In genomic region chr7:112155194-112155593, GRCm38 (mm10) we compare ENCODE assay signal across 13 mouse cellular contexts. TPM values are rescaled to one million over a fixed set of nuclear protein-coding genes. Genes with fewer than 3 reads are reported as not detected.
DNase-seq lines count a peak whose midpoint lies in the region; ATAC-seq and TF ChIP-seq lines count a peak whose summit lies in the region.
"Had no signal": no experiment of that assay in that cellular context is flagged by ENCODE, and none has a peak within 500 bp of the region (broad histone marks: within the 10 kb centered on the region; RNA-seq: fewer than 3 reads in every experiment).

No protein-coding gene starts in this region.

- H3K27me3 ChIP-seq in forebrain, postnatal 0 days (ENCODE audit: insufficient read depth, low read length): no peaks in the 10 kb centered on the region
- no peaks in the 10 kb centered on the region; the same call in 1 of the 2 replicates for H3K27me3 ChIP-seq in forebrain, embryonic 16.5 days (replicated peaks; ENCODE audit: control insufficient read depth, insufficient read depth, low read length)
- no peaks in the 10 kb centered on the region for H3K27me3 ChIP-seq in embryonic facial prominence, embryonic 14.5 days (replicated peaks; ENCODE audit: control insufficient read depth, insufficient read depth, low read length)

- no peaks in the 10 kb centered on the region for H3K9me3 ChIP-seq in forebrain, postnatal 0 days (ENCODE audit: low read length)
- no peaks in the 10 kb centered on the region for H3K9me3 ChIP-seq in forebrain, embryonic 16.5 days (ENCODE audit: control insufficient read depth, low read length)
- no peaks in the 10 kb centered on the region for H3K9me3 ChIP-seq in embryonic facial prominence, embryonic 14.5 days (ENCODE audit: control insufficient read depth, low read length)
- H3K9me3 ChIP-seq: hindbrain, embryonic 15.5 days had no signal

- WGBS in forebrain, postnatal 0 days: 31% methylated on average over 1 of the region's 1 CpGs
- WGBS in forebrain, embryonic 16.5 days: 36% methylated on average over 1 of the region's 1 CpGs
- 6% methylated on average over 1 of the region's 1 CpGs for WGBS in embryonic facial prominence, embryonic 14.5 days

- H3K4me1 ChIP-seq in forebrain, postnatal 0 days (ENCODE audit: insufficient read depth): peaks cover 9% of the 10 kb centered on the region; the same call in 1 of the 2 replicates
- peaks cover 20% of the 10 kb centered on the region for H3K4me1 ChIP-seq in forebrain, embryonic 16.5 days (replicated peaks; ENCODE audit: control insufficient read depth, insufficient read depth, low read length)
- peaks cover 26% of the 10 kb centered on the region for H3K4me1 ChIP-seq in embryonic facial prominence, embryonic 14.5 days (ENCODE audit: control insufficient read depth, insufficient read depth, low read length)

- no peaks in the 10 kb centered on the region for H3K36me3 ChIP-seq in forebrain, postnatal 0 days (ENCODE audit: insufficient read depth)
- no peaks in the 10 kb centered on the region for H3K36me3 ChIP-seq in forebrain, embryonic 16.5 days (ENCODE audit: control insufficient read depth, insufficient read depth)
- 0 out of 2 replicates have a peak, but pooled peaks cover 3% of the 10 kb centered on the region for H3K36me3 ChIP-seq in embryonic facial prominence, embryonic 14.5 days (ENCODE audit: control insufficient read depth, insufficient read depth, low read length)
- H3K36me3 ChIP-seq: hindbrain, embryonic 15.5 days had no signal

- no peak for ATAC-seq in forebrain, postnatal 0 days
- no peak for ATAC-seq in forebrain, embryonic 16.5 days
- no peak for ATAC-seq in embryonic facial prominence, embryonic 14.5 days (ENCODE audit: low read depth)

- 0 out of 2 replicates have a peak overlapping the region, but pooled peaks have one; percentile 63 for H3K4me2 ChIP-seq in forebrain, postnatal 0 days (ENCODE audit: low read depth)
- H3K4me2 ChIP-seq in forebrain, embryonic 16.5 days (ENCODE audit: low read length): no peak overlapping the region
- H3K4me2 ChIP-seq in embryonic facial prominence, embryonic 14.5 days (ENCODE audit: low read depth, low read length): peak overlapping the region; percentile 27
- H3K4me2 ChIP-seq: hindbrain, embryonic 15.5 days had no signal

- H3K4me3 ChIP-seq in forebrain, postnatal 0 days (ENCODE audit: low read depth, low read length): no peak overlapping the region
- H3K4me3 ChIP-seq in forebrain, embryonic 16.5 days (replicated peaks; ENCODE audit: low read length): no peak overlapping the region
- H3K4me3 ChIP-seq in embryonic facial prominence, embryonic 14.5 days (ENCODE audit: low read depth, low read length): no peak overlapping the region
- H3K4me3 ChIP-seq: hindbrain, embryonic 15.5 days had no signal

- 0 out of 2 replicates have a peak overlapping the region, but pooled peaks have one; percentile 3 for H3K27ac ChIP-seq in forebrain, postnatal 0 days (ENCODE audit: low read depth, low read length)
- H3K27ac ChIP-seq in forebrain, embryonic 16.5 days (ENCODE audit: low read length): no peak overlapping the region
- H3K27ac ChIP-seq in embryonic facial prominence, embryonic 14.5 days (replicated peaks; ENCODE audit: low read depth, low read length): peak overlapping the region; percentile 22; the same call in 1 of the 2 replicates
- H3K27ac ChIP-seq: hindbrain, embryonic 15.5 days had no signal

- no peak for TF ChIP-seq CTCF in forebrain, postnatal 0 days (IDR thresholded peaks at IDR 0.05; ENCODE audit: low read depth)

- DNase-seq in forebrain, postnatal 0 days: no peak
- DNase-seq in kidney, postnatal 10 days: peak; percentile 37
- no peak for DNase-seq in kidney, postnatal 25 days
- DNase-seq in embryonic facial prominence, embryonic 14.5 days (ENCODE audit: low spot score): peak; percentile 79
- peak; percentile 15 for DNase-seq in lung, postnatal 14 days
- DNase-seq in spleen, adult 12 weeks (ENCODE audit: low spot score): no peak
- DNase-seq in embryo, embryonic 10.5 days (ENCODE audit: low spot score): no peak
- DNase-seq: cerebellum, adult 9-10 months; thymus, postnatal 25 days had no signal

- H3K9ac ChIP-seq in forebrain, postnatal 0 days: no peak overlapping the region
- no peak overlapping the region for H3K9ac ChIP-seq in forebrain, embryonic 16.5 days (replicated peaks; ENCODE audit: low read depth, low read length)
- H3K9ac ChIP-seq in embryonic facial prominence, embryonic 14.5 days (ENCODE audit: low read depth, low read length): no peak overlapping the region; the same call in 1 of the 2 replicates
- H3K9ac ChIP-seq: hindbrain, embryonic 15.5 days had no signal

RNA-seq across cellular contexts. Expression of gene Dkk3, which starts 3.7 kb away (rescaled TPM):
- 50.8 and 53.8 TPM in 2 replicates for total RNA-seq in forebrain, postnatal 0 days (2014; rRNA removed)
- 48.1 and 49.9 TPM in 2 replicates for polyA plus RNA-seq in forebrain, postnatal 0 days (2015; fragmentation: Nextera tagmentation; extraction: Ambion mirVana)
- 22.0 and 29.9 TPM in 2 replicates for polyA plus RNA-seq in forebrain, embryonic 16.5 days (2015; fragmentation: Nextera tagmentation; extraction: Ambion mirVana)
- polyA plus RNA-seq in embryonic facial prominence, embryonic 14.5 days (2014; fragmentation: Nextera tagmentation; extraction: Ambion mirVana): 54.7 and 55.0 TPM in 2 replicates
- total RNA-seq: granulocyte monocyte progenitor cell, adult 5-6 weeks; megakaryocyte progenitor cell, adult 5-6 weeks had no signal

Comparison
In these comparisons a context has a peak if more than half of its experiments do, and no peak if none do; other contexts are left out.
1. DNase-seq: peak in kidney, postnatal 10 days (single experiment), embryonic facial prominence, embryonic 14.5 days (single experiment) and lung, postnatal 14 days (single experiment); none in forebrain, postnatal 0 days (single experiment), kidney, postnatal 25 days (0 of 2), spleen, adult 12 weeks (single experiment) and embryo, embryonic 10.5 days (single experiment).